Mouse (Mus musculus): ENCODE measurements around the gene Krtap11-1. TPM values are rescaled to one million over a fixed set of nuclear protein-coding genes. Genes with fewer than 3 reads are reported as not detected.

The Krtap11-1 gene
- polyA plus RNA-seq, 1 experiment from 2014 or later, result not detected

GRCm38 (mm10) chr16:89581658-89582057 is 10.7 kb upstream of the Krtap11-1 start:
- H3K9me3 ChIP-seq (ENCODE audit: control insufficient read depth, low read length), result no peaks in the 10 kb centered on the region
- H3K9ac ChIP-seq (ENCODE audit: low read depth, low read length), result no peak overlapping the region
- no peak overlapping the region for H3K27ac ChIP-seq (ENCODE audit: low read depth, low read length)
- H3K4me1 ChIP-seq (ENCODE audit: control insufficient read depth, insufficient read depth, low read length), result no peaks in the 10 kb centered on the region
- no peak overlapping the region for H3K4me3 ChIP-seq (ENCODE audit: low read length)
- H3K4me2 ChIP-seq (replicated peaks; ENCODE audit: low read depth, low read length), result no peak overlapping the region
- no peak for ATAC-seq (ENCODE audit: low FRiP score, low TSS enrichment)
- H3K27me3 ChIP-seq (ENCODE audit: control insufficient read depth, insufficient read depth, low read length), result no peaks in the 10 kb centered on the region
- 94% methylated on average over 2 of the region's 2 CpGs for WGBS
- no peaks in the 10 kb centered on the region for H3K36me3 ChIP-seq (ENCODE audit: control insufficient read depth, insufficient read depth, low read length)

- 92% methylated on average over 9 of the region's 9 CpGs for WGBS
- Histone ChIP-seq H3K9me3 (ENCODE audit: control insufficient read depth, low read length) (no peaks in the 10 kb centered on the region), H3K4me2 (replicated peaks; ENCODE audit: low read depth, low read length) (no peak overlapping the region), H3K27ac (ENCODE audit: low read depth, low read length) (no peak overlapping the region), H3K4me1 (ENCODE audit: control insufficient read depth, insufficient read depth, low read length) (no peaks in the 10 kb centered on the region), H3K27me3 (ENCODE audit: control insufficient read depth, insufficient read depth, low read length) (no peaks in the 10 kb centered on the region), H3K4me3 (ENCODE audit: low read length) (no peak overlapping the region), H3K9ac (ENCODE audit: low read depth, low read length) (no peak overlapping the region), H3K36me3 (ENCODE audit: control insufficient read depth, insufficient read depth, low read length) (no peaks in the 10 kb centered on the region)
- no peak for ATAC-seq (ENCODE audit: low FRiP score, low TSS enrichment)
Observed at GRCm38 (mm10) chr16:89570516-89570915, 467 bp downstream of the Krtap11-1 start.

GRCm38 (mm10) chr16:89569136-89569535 is 1.8 kb downstream of the Krtap11-1 start:
- Histone ChIP-seq H3K4me3 (ENCODE audit: low read length) (no peak overlapping the region), H3K27ac (ENCODE audit: low read depth, low read length) (no peak overlapping the region), H3K9ac (ENCODE audit: low read depth, low read length) (no peak overlapping the region), H3K4me2 (replicated peaks; ENCODE audit: low read depth, low read length) (no peak overlapping the region), H3K27me3 (ENCODE audit: control insufficient read depth, insufficient read depth, low read length) (no peaks in the 10 kb centered on the region), H3K36me3 (ENCODE audit: control insufficient read depth, insufficient read depth, low read length) (no peaks in the 10 kb centered on the region), H3K9me3 (ENCODE audit: control insufficient read depth, low read length) (no peaks in the 10 kb centered on the region), H3K4me1 (ENCODE audit: control insufficient read depth, insufficient read depth, low read length) (no peaks in the 10 kb centered on the region)
- no peak for ATAC-seq (ENCODE audit: low FRiP score, low TSS enrichment)
- WGBS, result 91% methylated on average over 6 of the region's 6 CpGs

- Histone ChIP-seq H3K27ac (ENCODE audit: low read depth, low read length) (no peak overlapping the region), H3K4me3 (ENCODE audit: low read length) (no peak overlapping the region), H3K9ac (ENCODE audit: low read depth, low read length) (no peak overlapping the region), H3K4me1 (ENCODE audit: control insufficient read depth, insufficient read depth, low read length) (no peaks in the 10 kb centered on the region), H3K4me2 (replicated peaks; ENCODE audit: low read depth, low read length) (no peak overlapping the region), H3K9me3 (ENCODE audit: control insufficient read depth, low read length) (no peaks in the 10 kb centered on the region), H3K36me3 (ENCODE audit: control insufficient read depth, insufficient read depth, low read length) (no peaks in the 10 kb centered on the region), H3K27me3 (ENCODE audit: control insufficient read depth, insufficient read depth, low read length) (no peaks in the 10 kb centered on the region)
- ATAC-seq (ENCODE audit: low FRiP score, low TSS enrichment), result no peak
- 82% methylated on average over 7 of the region's 7 CpGs for WGBS
Observed at GRCm38 (mm10) chr16:89568141-89568540, 2.8 kb downstream of the Krtap11-1 start.

- no peaks in the 10 kb centered on the region for H3K9me3 ChIP-seq (ENCODE audit: control insufficient read depth, low read length)
- H3K4me2 ChIP-seq (replicated peaks; ENCODE audit: low read depth, low read length), result no peak overlapping the region
- no peak for ATAC-seq (ENCODE audit: low FRiP score, low TSS enrichment)
- no peaks in the 10 kb centered on the region for H3K36me3 ChIP-seq (ENCODE audit: control insufficient read depth, insufficient read depth, low read length)
- H3K27me3 ChIP-seq (ENCODE audit: control insufficient read depth, insufficient read depth, low read length), result no peaks in the 10 kb centered on the region
- H3K4me3 ChIP-seq (ENCODE audit: low read length), result no peak overlapping the region
- H3K27ac ChIP-seq (ENCODE audit: low read depth, low read length), result no peak overlapping the region
- no peaks in the 10 kb centered on the region for H3K4me1 ChIP-seq (ENCODE audit: control insufficient read depth, insufficient read depth, low read length)
- no peak overlapping the region for H3K9ac ChIP-seq (ENCODE audit: low read depth, low read length)
Observed at GRCm38 (mm10) chr16:89550298-89550697, 20.7 kb downstream of the Krtap11-1 start.

GRCm38 (mm10) chr16:89538031-89538484 is 32.9 kb downstream of the Krtap11-1 start:
- Histone ChIP-seq H3K9me3 (ENCODE audit: control insufficient read depth, low read length) (no peaks in the 10 kb centered on the region), H3K4me3 (ENCODE audit: low read length) (no peak overlapping the region), H3K9ac (ENCODE audit: low read depth, low read length) (no peak overlapping the region), H3K27me3 (ENCODE audit: control insufficient read depth, insufficient read depth, low read length) (no peaks in the 10 kb centered on the region), H3K4me1 (ENCODE audit: control insufficient read depth, insufficient read depth, low read length) (no peaks in the 10 kb centered on the region), H3K36me3 (ENCODE audit: control insufficient read depth, insufficient read depth, low read length) (no peaks in the 10 kb centered on the region), H3K27ac (ENCODE audit: low read depth, low read length) (no peak overlapping the region), H3K4me2 (replicated peaks; ENCODE audit: low read depth, low read length) (no peak overlapping the region)
- WGBS, result 84% methylated on average over 5 of the region's 5 CpGs
- ATAC-seq (ENCODE audit: low FRiP score, low TSS enrichment), result no peak

- H3K4me3 ChIP-seq (ENCODE audit: low read length), result no peak overlapping the region
- no peaks in the 10 kb centered on the region for H3K4me1 ChIP-seq (ENCODE audit: control insufficient read depth, insufficient read depth, low read length)
- no peak overlapping the region for H3K27ac ChIP-seq (ENCODE audit: low read depth, low read length)
- no peak overlapping the region for H3K9ac ChIP-seq (ENCODE audit: low read depth, low read length)
- no peak for ATAC-seq (ENCODE audit: low FRiP score, low TSS enrichment)
- WGBS, result 93% methylated on average over 6 of the region's 6 CpGs
- H3K36me3 ChIP-seq (ENCODE audit: control insufficient read depth, insufficient read depth, low read length), result no peaks in the 10 kb centered on the region
- H3K27me3 ChIP-seq (ENCODE audit: control insufficient read depth, insufficient read depth, low read length), result no peaks in the 10 kb centered on the region
- H3K9me3 ChIP-seq (ENCODE audit: control insufficient read depth, low read length), result no peaks in the 10 kb centered on the region
- no peak overlapping the region for H3K4me2 ChIP-seq (replicated peaks; ENCODE audit: low read depth, low read length)
Observed at GRCm38 (mm10) chr16:89537349-89537748, 33.6 kb downstream of the Krtap11-1 start.

GRCm38 (mm10) chr16:89530547-89530946 is 40.4 kb downstream of the Krtap11-1 start:
- no peaks in the 10 kb centered on the region for H3K4me1 ChIP-seq (ENCODE audit: control insufficient read depth, insufficient read depth, low read length)
- ATAC-seq (ENCODE audit: low FRiP score, low TSS enrichment), result no peak
- WGBS, result 59% methylated on average over 7 of the region's 7 CpGs

GRCm38 (mm10) chr16:89529846-89530245 is 41.1 kb downstream of the Krtap11-1 start:
- H3K9ac ChIP-seq (ENCODE audit: low read depth, low read length), result no peak overlapping the region
- H3K4me3 ChIP-seq (ENCODE audit: low read length), result no peak overlapping the region
- ATAC-seq (ENCODE audit: low FRiP score, low TSS enrichment), result no peak
- H3K4me1 ChIP-seq (ENCODE audit: control insufficient read depth, insufficient read depth, low read length), result no peaks in the 10 kb centered on the region
- no peak overlapping the region for H3K4me2 ChIP-seq (replicated peaks; ENCODE audit: low read depth, low read length)
- H3K36me3 ChIP-seq (ENCODE audit: control insufficient read depth, insufficient read depth, low read length), result no peaks in the 10 kb centered on the region
- no peaks in the 10 kb centered on the region for H3K9me3 ChIP-seq (ENCODE audit: control insufficient read depth, low read length)
- H3K27me3 ChIP-seq (ENCODE audit: control insufficient read depth, insufficient read depth, low read length), result no peaks in the 10 kb centered on the region
- H3K27ac ChIP-seq (ENCODE audit: low read depth, low read length), result no peak overlapping the region
- 80% methylated on average over 7 of the region's 7 CpGs for WGBS

More at GRCm38 (mm10) chr16:89530547-89530946, 40.4 kb downstream of the Krtap11-1 start:
- no peak overlapping the region for H3K9ac ChIP-seq (ENCODE audit: low read depth, low read length)
- H3K36me3 ChIP-seq (ENCODE audit: control insufficient read depth, insufficient read depth, low read length), result no peaks in the 10 kb centered on the region
- no peaks in the 10 kb centered on the region for H3K9me3 ChIP-seq (ENCODE audit: control insufficient read depth, low read length)
- no peak overlapping the region for H3K4me2 ChIP-seq (replicated peaks; ENCODE audit: low read depth, low read length)
- H3K4me3 ChIP-seq (ENCODE audit: low read length), result no peak overlapping the region
- no peaks in the 10 kb centered on the region for H3K27me3 ChIP-seq (ENCODE audit: control insufficient read depth, insufficient read depth, low read length)
- no peak overlapping the region for H3K27ac ChIP-seq (ENCODE audit: low read depth, low read length)
